Mouse (Mus musculus) liver, embryonic 14.5 days (tissue): ENCODE results near the gene Usp25. TPM values are rescaled to one million over a fixed set of nuclear protein-coding genes. Genes with fewer than 3 reads are reported as not detected.
A peak's percentile ranks its signal among the peaks of the same experiment; 100 is the strongest.

Experiments used
- ATAC-seq: fragments of 200-750 bp; cut with Nextera tagmentation; 2 replicates; pipeline ENCODE4 v1.8.0; 2017; ENCODE audit warnings: moderate number of reproducible peaks, mild to moderate bottlenecking, moderate library complexity; ENCODE audit not compliant: insufficient read depth
- DNase-seq, 3 experiments: peaks; one replicate each; pipeline ENCODE4 v3.0.0-alpha.2; 2012 to 2013; ENCODE audit warnings: low read depth in 3 of 3, low spot score in 3 of 3
- H3K27ac ChIP-seq: fragments of 300-500 bp; sonication (generic); 2 replicates; pipeline ENCODE4 v1.5.1; 2014; ENCODE audit warnings: moderate library complexity, mild to moderate bottlenecking, control low read depth, inconsistent platforms
- H3K27me3 ChIP-seq: fragments of 300-500 bp; sonication (generic); 2 replicates; pipeline ENCODE4 v1.6.1; 2014; ENCODE audit warnings: mild to moderate bottlenecking, low read length, moderate library complexity; ENCODE audit not compliant: control insufficient read depth, insufficient read depth
- H3K36me3 ChIP-seq: fragments of 300-500 bp; sonication (generic); replicated peaks from 2 replicates; pipeline ENCODE4 v1.6.1; 2014; ENCODE audit warnings: low read depth; ENCODE audit not compliant: control insufficient read depth, insufficient read depth
- H3K4me1 ChIP-seq, 2 experiments: fragments of 200-500 bp in 1 of 2; fragments of 300-500 bp in 1 of 2; sonication (generic) in 1 of 2; replicated peaks; 2 replicates each; pipeline ENCODE4 v1.6.1; 2012 to 2014; ENCODE audit warnings: antibody characterized with exemption in 1 of 2, inconsistent platforms in 1 of 2, low read length in 1 of 2; ENCODE audit not compliant: control insufficient read depth in 2 of 2, insufficient read depth in 2 of 2
- H3K4me2 ChIP-seq: fragments of 300-500 bp; sonication (generic); 2 replicates; pipeline ENCODE4 v1.6.1; 2014; ENCODE audit warnings: low read depth, mild to moderate bottlenecking, control low read depth, moderate library complexity
- H3K4me3 ChIP-seq, 2 experiments: fragments of 200-500 bp in 1 of 2; fragments of 300-500 bp in 1 of 2; sonication (generic) in 1 of 2; 2 replicates each; pipeline ENCODE4 v1.5.1; 2012 to 2014; ENCODE audit warnings: low read depth in 2 of 2, low read length in 2 of 2, mild to moderate bottlenecking in 2 of 2, control low read depth in 1 of 2, inconsistent platforms in 1 of 2, moderate library complexity in 1 of 2; ENCODE audit not compliant: insufficient read depth in 1 of 2
- H3K9ac ChIP-seq: fragments of 300-500 bp; sonication (generic); replicated peaks from 2 replicates; pipeline ENCODE4 v1.6.1; 2014; ENCODE audit warnings: mild to moderate bottlenecking, control low read depth, moderate library complexity
- H3K9me3 ChIP-seq: fragments of 300-500 bp; sonication (generic); 2 replicates; pipeline ENCODE4 v1.6.1; 2016; ENCODE audit warnings: low read length, mixed read lengths; ENCODE audit not compliant: control insufficient read depth
- CTCF ChIP-seq: IDR thresholded peaks from 2 replicates; pipeline ENCODE4 v1.5.1; 2016; ENCODE audit warnings: antibody characterized with exemption, low read depth, control low read depth
- EP300 ChIP-seq: IDR thresholded peaks from 2 replicates; pipeline ENCODE4 v1.6.1; 2016; ENCODE audit warnings: antibody characterized with exemption, low read depth
- WGBS: fragments of 180-500 bp; shearing (Covaris S2); extraction: QIAGEN DNeasy Blood & Tissue Kit; methylation state at CpG from one replicate; pipeline ENCODE4 v1.1.7; 2014; ENCODE audit not compliant: insufficient replicate concordance; 5-methylcytosine and 5-hydroxymethylcytosine counted together
- polyA plus RNA-seq, 2 experiments: library from polyadenylated mRNA; depleted of rRNA in 1 of 2; stranded (reverse) in 1 of 2; unstranded in 1 of 2; fragments of >200 nt; fragmentation: Nextera tagmentation in 1 of 2; extraction: Ambion mirVana in 1 of 2; gene quantifications; 2 replicates each; pipeline versions ENCODE4 v1.2.1 to v1.2.3; 2012 to 2014

The Usp25 gene
- polyA plus RNA-seq, 2 experiments, result 30.4 to 45.5 TPM

DNA sequence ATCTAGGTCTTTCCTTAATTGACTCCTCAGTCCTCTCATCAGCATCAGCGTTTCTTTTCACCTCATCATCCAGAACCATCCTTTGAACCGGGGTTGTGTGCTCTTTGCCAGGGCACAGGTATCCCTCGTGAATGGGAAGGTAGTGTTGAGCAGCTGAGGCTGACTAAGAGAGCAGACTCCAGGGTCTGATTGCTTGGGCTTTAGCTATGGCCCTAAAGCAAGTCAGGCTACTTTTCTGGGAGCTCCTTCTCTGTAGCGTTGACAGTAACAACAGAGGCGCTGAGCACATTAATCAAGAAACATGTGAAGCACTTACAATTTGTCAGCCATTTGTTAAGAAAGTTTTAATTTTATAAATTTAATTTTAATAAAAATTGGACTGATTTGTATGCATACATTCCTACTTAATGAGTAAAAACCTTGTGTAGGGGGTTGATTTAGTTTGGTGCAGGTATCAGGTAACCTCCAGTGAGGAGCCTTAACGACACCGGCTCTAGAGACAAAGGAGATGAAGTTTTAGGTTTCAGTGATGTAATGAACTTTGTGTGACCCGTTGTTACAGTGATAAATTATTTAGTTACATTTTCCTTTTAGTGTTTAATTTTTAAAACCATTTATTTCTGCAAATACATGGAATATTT, 42.1 kb downstream of the Usp25 start:
- H3K27ac ChIP-seq, result no peak overlapping the region
- no peaks in the 10 kb centered on the region for H3K9me3 ChIP-seq
- no peak overlapping the region for H3K4me2 ChIP-seq
- DNase-seq, result no peak
- no peak overlapping the region for H3K4me3 ChIP-seq
- no peak overlapping the region for H3K9ac ChIP-seq
- WGBS, result 92% methylated on average over 8 of the region's 8 CpGs
- no peak for TF ChIP-seq CTCF
- no peak for TF ChIP-seq EP300
- peaks cover 6 to 7% of the 10 kb centered on the region in 2 experiments for H3K4me1 ChIP-seq
- no peak for ATAC-seq
- no peaks in the 10 kb centered on the region for H3K27me3 ChIP-seq
- H3K36me3 ChIP-seq, result peaks cover 44% of the 10 kb centered on the region

DNA sequence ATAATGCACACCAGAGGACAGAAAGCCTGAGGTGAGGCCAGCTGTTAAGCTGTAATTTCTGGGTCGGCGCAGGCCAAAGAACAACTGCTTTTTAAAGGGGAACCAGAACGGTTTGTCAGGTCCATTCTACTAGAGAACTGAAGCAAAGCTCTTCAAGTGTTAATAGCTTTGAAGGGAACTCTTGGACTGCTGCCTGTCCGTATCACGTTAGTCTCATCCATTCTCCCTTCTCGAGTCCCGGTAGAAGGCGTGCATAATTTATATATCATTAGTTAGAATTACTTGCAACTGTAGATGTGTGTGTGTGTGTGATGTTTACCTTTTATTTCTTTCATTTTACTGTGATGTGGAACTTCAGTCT, 42.6 kb downstream of the Usp25 start:
- 91% methylated on average over 8 of the region's 8 CpGs for WGBS
- Histone ChIP-seq H3K4me1 (peaks cover 6 to 7% of the 10 kb centered on the region in 2 experiments), H3K4me2 (no peak overlapping the region), H3K36me3 (peaks cover 46% of the 10 kb centered on the region), H3K27me3 (no peaks in the 10 kb centered on the region), H3K9ac (no peak overlapping the region), H3K27ac (no peak overlapping the region), H3K4me3 (no peak overlapping the region), H3K9me3 (no peaks in the 10 kb centered on the region)
- TF ChIP-seq CTCF (no peak), EP300 (no peak)
- DNase-seq (no peak), ATAC-seq (no peak)

DNA sequence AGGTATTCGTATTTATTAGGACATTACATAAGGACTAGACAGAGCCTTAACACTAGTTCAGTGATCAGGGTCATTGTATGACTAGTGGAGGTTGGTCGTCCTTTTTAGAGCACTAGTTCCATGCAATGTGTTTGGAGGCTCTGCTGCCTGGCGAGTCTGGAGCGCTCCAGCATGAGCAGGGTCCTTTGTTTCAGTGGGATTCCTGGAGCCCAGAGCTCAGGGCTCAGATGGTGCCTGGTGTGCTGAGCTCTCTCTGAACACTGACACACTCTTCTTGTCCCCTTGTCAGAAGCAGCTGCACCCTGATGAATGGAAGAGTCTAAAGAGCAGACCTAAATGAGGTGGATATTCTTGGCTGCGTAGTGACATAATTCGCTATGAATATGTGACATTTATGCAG, 45.1 kb downstream of the Usp25 start:
- WGBS, result 88% methylated on average over 6 of the region's 6 CpGs
- peaks cover 52% of the 10 kb centered on the region for H3K36me3 ChIP-seq
- H3K27me3 ChIP-seq, result no peaks in the 10 kb centered on the region
- H3K9me3 ChIP-seq, result no peaks in the 10 kb centered on the region
- no peak overlapping the region for H3K9ac ChIP-seq
- no peak overlapping the region for H3K4me2 ChIP-seq
- ATAC-seq (no peak), DNase-seq (no peak)
- no peak overlapping the region for H3K4me3 ChIP-seq
- no peak overlapping the region for H3K27ac ChIP-seq
- TF ChIP-seq EP300, result no peak
- TF ChIP-seq CTCF, result no peak
- peaks cover 6 to 7% of the 10 kb centered on the region in 2 experiments for H3K4me1 ChIP-seq

DNA sequence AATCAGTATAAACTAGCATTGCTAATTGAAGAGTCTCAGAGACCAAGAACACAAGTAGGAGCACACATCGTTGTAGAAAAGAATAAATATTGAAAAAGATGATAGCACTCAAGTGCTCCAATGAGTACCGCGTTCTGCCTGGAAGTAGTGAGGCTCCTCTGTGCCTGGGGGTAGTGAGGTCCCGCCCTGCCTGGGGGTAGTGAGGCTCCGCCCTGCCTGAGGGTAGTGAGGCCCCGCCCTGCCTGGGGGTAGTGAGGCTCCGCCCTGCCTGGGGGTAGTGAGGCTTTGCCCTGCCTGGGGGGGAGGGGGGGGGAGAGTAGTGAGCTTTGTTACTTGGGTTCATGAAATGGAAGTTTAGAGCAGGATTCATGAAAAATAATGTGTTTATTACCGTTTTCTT, 46.7 kb downstream of the Usp25 start:
- H3K36me3 ChIP-seq, result peaks cover 59% of the 10 kb centered on the region
- H3K4me3 ChIP-seq, result no peak overlapping the region
- 49% methylated on average over 8 of the region's 8 CpGs for WGBS
- no peak overlapping the region for H3K9ac ChIP-seq
- no peak overlapping the region for H3K27ac ChIP-seq
- ATAC-seq (peak; percentile 94), DNase-seq (peak; percentile 43 to 46 (median 45))
- TF ChIP-seq CTCF (no peak), EP300 (no peak)
- no peak overlapping the region for H3K4me2 ChIP-seq
- no peaks in the 10 kb centered on the region for H3K27me3 ChIP-seq
- H3K9me3 ChIP-seq, result no peaks in the 10 kb centered on the region
- peaks cover 6 to 7% of the 10 kb centered on the region in 2 experiments for H3K4me1 ChIP-seq

DNA sequence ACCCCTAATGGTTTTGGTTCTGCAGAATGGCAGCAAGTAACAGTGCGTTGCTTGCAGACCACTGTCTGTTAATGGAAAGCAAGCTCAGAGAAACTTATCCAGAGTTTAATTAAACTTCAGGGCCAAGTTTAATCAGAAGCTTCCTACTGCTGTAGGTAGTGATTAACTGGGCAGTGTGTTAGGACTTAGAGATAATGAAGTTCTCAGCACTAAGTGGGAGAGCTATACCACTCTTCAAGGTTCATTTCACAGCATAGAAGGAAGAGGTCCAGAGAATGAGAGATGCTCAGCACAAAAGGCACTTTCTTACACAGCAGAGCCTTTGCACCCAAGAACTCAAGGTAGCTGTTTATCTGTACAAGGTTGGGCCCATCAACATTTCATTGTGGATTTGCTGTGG, 50.4 kb downstream of the Usp25 start:
- Histone ChIP-seq H3K9me3 (no peaks in the 10 kb centered on the region), H3K27ac (no peak overlapping the region), H3K9ac (no peak overlapping the region), H3K4me3 (no peak overlapping the region), H3K4me1 (peaks cover 6 to 7% of the 10 kb centered on the region in 2 experiments), H3K27me3 (no peaks in the 10 kb centered on the region), H3K4me2 (no peak overlapping the region), H3K36me3 (peaks cover 73% of the 10 kb centered on the region)
- ATAC-seq (no peak), DNase-seq (no peak)
- TF ChIP-seq CTCF (no peak), EP300 (no peak)
- WGBS, result 95% methylated on average over 1 of the region's 1 CpGs
